Mouse (Mus musculus) gastrocnemius, postnatal 4 days (tissue): Measurements from ENCODE around the gene Rgl2. TPM values are rescaled to one million over a fixed set of nuclear protein-coding genes. Genes with fewer than 3 reads are reported as not detected.

ENCODE experiments used
- DNase-seq, 2 experiments: peaks; one replicate each; pipeline ENCODE4 v3.0.0; 2021 to 2022; ENCODE audit warnings: low spot score in 2 of 2, mixed read lengths in 2 of 2
- total RNA-seq, 2 experiments: library from RNA; stranded (reverse); gene quantifications; 2 replicates each; pipeline ENCODE4 v1.2.3; 2021

Gene Rgl2
- total RNA-seq, 2 experiments from 2014 or later = 43.2 to 48.4 TPM

DNA sequence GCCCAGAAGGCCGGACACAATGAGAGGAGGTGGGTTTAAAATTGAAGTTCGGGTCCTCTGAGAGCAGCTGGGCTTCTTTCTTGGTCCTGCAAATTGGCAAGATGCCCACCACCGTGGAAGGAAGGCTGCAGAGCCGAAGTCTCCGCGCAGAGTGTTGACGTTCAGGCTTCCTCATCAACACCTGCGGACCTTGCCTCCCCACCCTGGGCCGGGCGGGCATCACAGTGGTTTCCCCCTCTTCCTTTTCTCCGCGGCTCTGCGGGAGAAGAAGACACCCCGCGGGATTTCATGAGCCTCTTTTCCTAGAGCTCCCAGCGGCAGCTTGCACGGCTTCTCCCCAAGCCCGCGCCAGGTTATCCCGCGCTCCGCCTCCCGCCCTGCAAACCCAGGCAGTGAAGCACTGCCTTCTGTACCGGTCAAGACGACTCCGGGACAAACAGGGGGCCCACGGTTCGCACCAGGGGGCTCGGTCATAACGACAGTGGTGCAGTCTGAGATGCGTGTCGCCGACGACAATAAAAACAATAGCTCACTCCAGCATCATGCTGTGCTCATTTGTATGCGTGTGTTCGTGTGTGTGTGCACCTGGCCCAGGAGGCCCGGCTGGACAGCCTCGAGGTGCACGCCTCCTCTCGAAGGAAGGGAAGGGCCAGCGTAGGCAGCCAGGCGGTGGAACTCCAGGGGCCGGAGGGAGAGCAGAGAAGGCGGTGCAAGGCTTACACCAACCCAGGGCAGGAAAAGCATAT, 20.8 kb upstream of the Rgl2 start:
- peak in 1 of 2 experiments; percentile 45 for DNase-seq

DNA sequence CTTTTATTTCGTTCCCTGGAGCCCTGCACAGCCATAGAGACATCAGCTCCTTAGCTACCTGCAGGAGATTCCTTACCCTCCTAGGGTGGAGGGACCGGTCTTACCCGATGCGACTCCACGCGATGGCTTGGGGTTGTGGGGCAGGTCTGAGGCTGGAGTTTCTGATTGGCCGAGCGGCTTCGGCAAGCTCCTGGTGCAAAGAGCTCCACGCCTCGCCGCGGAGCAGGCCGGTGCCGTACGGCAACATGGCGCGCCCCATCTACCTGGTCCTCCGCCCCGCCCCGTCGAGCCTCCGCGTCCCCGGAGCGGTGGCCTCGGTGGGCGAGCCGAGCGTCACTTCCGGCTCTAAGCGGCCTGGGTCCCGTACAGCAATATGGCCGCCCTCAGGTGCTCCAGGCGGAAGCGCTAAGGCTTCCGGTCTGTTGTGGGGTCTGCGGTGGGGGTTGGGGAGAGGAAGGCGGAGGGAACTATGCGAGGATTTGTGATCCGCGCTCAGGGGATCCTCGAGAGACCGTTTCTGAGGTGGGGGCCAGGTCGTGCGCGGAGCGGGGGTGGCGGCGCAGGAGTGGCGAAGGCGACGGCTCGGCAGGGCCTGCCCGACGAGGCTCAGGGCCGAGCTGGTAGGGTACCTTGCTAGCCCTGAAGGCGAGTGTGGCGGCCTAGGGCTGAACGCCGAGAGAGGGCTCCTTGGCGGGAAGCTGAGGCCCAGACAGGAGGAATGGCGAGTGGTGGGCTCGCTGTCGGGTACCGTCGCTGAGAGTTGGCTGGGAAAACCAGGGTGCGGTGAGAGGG, 20.1 kb upstream of the Rgl2 start, which contains the start of gene Daxx:
Gene Daxx, plus strand, starts transcription at position 338 of the 792 bp plus-strand sequence.
- peak; percentile 98 to 99 for DNase-seq

DNA sequence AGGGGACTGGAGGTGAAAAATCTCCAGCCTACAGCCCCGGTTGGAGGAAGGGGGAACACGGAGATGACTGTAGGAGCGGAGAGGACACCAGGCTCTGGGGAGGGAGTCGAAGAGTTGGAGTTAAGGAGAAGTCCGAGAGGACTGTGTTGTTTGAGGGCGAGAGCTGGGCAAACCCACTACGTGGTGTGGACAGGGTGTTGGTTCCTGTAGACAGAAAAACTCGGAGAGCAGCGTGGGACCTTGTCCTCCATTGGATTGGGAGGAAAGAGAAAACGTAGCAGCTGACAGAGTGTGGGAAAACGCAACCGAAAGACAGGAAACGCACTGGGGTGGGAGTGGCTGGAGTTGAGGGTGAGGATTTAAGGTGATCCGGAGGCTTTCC, 19.5 kb upstream of the Rgl2 start:
- no peak for DNase-seq

DNA sequence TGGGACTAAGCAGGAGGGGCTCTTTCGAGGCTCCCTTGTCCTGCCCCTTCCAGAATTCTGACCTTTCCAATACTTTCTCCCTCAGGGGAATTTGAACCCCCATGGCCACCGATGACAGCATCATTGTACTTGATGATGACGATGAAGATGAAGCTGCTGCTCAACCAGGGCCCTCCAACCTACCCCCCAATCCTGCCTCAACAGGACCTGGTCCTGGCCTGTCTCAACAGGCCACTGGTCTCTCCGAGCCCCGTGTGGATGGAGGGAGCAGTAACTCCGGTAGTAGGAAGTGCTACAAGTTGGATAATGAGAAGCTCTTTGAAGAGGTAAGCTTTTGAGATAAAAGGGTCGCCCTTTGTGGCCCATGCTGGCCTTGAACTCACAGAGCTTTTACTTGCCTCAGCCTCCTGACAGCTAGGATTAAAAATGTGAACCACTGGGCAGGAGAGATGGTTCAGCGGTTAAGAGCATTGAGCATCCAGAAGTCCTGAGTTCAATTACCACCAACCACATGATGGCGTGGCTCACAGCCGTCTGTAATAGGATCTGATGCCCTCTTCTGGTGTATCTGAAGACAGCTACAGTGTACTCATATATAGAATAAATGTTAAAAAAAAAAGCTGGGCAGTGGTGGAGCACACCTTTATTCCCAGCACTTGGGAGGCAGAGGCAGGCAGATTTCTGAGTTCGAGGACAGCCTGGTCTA, 18.8 kb upstream of the Rgl2 start:
- DNase-seq = no peak

DNA sequence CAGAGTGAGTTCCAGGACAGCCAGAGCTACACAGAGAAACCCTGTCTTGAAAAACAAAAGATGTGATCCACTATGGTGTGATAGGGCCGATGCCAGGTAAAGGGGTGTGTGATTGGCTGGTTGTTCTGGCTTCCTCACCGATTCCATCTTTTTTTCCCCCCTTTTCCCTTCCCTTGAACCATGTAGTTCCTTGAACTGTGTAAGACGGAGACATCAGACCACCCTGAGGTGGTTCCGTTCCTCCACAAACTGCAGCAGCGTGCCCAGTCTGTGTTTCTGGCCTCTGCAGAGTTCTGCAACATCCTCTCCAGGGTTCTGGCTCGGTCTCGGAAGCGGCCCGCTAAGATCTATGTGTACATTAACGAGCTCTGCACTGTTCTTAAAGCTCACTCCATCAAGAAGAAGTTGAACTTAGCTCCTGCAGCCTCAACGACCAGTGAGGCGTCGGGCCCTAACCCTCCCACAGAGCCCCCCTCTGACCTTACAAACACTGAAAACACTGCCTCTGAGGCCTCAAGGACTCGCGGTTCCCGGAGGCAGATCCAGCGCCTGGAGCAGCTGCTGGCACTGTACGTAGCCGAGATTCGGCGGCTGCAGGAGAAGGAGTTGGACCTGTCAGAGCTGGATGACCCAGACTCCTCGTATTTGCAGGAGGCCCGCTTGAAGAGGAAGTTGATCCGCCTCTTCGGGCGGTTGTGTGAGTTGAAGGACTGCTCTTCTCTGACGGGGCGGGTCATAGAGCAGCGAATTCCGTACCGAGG, 18.1 kb upstream of the Rgl2 start:
- DNase-seq = no peak

DNA sequence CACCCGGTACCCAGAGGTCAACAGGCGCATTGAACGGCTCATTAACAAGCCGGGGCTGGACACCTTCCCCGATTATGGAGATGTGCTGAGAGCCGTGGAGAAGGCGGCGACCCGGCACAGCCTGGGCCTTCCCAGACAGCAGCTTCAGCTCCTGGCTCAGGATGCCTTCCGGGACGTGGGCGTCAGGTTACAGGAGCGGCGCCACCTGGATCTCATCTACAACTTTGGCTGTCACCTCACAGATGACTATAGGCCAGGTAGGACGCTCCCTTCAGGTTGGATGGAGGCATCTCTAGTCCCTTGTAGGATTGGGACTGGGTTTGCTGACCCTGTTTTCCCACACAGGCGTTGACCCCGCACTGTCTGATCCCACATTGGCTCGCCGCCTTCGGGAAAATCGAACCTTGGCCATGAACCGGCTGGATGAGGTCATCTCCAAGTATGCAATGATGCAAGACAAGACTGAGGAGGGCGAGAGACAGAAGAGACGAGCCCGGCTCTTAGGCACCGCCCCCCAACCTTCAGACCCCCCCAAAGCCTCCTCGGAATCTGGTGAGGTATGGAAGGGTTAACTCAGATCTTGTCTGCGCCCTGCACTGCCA, 17.4 kb upstream of the Rgl2 start:
- DNase-seq = no peak

DNA sequence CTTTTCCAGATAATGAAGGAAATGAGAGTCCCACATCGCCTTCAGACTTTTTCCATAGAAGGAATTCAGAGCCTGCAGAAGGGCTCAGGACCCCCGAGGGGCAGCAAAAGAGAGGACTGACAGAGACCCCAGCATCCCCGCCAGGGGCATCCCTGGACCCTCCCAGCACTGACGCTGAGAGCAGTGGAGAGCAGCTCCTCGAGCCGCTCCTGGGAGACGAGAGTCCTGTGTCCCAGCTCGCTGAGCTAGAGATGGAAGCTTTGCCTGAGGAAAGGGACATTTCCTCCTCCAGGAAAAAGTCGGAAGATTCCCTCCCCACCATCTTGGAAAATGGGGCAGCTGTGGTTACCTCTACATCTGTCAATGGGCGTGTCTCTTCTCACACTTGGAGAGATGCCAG, 16.1 kb upstream of the Rgl2 start:
- DNase-seq = no peak

DNA sequence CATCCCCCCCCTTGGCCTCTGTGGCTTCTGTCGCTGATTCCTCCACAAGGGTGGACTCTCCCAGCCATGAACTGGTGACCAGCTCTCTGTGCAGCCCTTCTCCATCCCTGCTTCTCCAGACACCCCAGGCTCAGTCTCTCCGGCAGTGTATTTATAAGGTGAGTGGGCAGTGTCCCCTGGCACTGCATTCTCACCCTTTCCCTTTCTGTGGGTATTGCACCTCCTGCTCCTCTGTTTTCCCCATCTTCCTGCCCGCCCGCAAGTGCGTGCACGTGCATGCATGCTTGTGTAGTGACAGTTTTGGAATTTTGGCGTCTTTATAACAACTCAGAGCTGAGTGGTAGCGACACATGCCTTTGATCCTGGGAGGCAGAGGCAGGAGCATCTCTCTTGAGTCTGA, 15.4 kb upstream of the Rgl2 start:
- no peak for DNase-seq

DNA sequence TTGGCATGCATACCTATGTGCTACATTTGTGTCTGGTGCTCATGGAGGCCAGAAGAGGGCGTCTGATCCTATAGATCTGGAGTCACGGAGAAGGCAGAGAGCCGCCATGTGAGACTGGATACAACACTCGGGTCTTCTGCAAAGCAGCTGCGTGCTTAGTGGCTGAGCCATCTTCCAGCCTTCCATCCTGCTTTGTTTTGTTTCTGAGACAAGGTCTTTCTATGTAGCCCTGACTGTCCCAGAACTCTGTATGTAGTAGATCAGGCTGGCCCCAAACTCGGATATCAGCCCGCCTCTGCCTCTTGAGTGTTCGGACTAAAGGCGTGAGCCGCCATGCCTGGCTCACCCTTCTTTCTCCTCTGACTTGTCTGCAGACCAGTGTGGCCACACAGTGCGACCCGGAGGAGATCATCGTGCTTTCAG, 14.4 kb upstream of the Rgl2 start:
- no peak for DNase-seq

DNA sequence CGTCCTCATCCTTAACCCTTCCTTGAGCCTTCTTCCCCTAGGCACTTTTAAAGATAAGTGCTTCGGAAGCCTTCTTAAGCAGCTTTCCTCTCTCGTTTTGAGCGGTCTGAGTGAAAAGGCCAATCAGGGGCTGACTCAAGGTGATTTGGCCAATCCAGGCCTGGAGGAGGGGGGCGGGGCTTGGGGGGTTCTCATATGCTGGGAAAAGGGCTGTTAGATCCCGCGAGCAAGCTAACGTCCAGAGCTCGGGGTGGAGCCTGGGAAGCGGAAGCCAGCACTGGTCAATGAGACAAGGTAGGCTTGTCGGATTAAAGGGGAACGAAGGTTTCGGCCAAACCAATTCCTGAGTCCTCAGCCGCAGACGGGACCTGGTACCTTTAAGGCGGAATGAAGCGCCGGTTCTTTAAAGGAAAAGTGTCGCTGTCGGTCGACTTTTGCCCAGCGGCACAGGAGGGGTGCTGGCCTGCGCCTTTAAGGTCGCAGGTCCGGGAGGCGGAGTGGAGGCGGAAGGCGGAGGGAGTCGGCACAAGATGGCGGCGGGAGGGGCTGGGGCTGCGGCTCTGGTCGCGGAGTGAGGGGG, 13.6 kb upstream of the Rgl2 start, which contains the start of the genes Tapbp and Zbtb22:
Gene Tapbp, plus strand, starts transcription at position 229 of the 580 bp plus-strand sequence.
Gene Zbtb22, plus strand, starts transcription at position 234 of the 580 bp plus-strand sequence.
- DNase-seq = peak; percentile 81 to 92

DNA sequence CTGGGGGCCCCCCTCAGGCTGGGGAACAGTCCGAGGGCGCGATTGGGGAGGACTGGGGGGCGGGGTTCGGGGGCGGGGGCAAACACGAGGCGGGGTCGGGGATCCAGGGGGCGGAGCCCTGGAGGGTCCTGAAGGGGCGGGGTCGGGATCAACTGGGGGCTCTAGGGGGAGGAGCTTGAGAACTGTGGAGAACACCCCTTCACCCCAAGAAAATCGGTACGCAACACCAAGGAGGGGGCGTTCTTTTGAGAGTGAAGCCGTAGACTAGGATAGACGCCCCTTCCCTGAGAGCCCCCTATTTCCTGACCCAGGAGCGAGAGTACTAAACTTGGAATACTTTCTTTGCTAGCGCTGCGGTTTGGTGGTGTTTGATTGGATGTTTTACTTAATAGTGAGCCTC, 13.0 kb upstream of the Rgl2 start:
- DNase-seq = no peak

DNA sequence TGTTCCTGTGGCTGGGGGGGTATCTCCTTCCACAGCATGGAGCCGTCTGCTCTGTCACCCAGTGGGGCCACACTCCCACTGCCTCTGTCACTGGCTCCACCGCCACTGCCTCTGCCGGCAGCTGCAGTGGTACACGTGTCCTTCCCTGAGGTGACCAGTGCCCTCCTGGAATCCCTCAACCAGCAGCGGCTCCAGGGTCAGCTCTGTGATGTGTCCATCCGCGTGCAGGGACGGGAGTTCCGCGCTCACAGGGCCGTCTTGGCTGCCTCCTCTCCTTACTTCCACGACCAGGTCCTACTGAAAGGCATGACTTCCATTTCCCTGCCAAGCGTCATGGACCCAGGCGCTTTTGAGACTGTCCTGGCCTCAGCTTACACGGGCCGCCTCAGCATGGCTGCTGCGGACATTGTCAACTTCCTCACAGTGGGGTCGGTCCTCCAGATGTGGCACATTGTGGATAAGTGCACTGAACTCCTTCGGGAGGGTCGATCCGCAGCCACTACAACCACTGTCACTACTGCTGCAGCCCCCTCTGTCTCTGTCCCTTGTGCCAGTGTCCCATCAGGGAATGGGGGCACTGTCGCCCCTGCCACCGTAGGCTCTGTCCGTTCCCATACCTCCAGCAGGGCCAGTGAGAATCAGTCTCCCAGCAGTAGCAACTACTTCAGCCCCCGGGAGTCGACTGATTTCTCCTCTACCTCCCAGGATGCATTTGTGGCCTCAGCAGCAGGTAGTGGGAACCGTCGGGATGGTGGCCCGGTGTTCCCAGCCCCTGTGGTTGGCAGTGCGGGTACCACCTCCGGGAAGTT, 12.3 kb upstream of the Rgl2 start:
- no peak for DNase-seq

DNA sequence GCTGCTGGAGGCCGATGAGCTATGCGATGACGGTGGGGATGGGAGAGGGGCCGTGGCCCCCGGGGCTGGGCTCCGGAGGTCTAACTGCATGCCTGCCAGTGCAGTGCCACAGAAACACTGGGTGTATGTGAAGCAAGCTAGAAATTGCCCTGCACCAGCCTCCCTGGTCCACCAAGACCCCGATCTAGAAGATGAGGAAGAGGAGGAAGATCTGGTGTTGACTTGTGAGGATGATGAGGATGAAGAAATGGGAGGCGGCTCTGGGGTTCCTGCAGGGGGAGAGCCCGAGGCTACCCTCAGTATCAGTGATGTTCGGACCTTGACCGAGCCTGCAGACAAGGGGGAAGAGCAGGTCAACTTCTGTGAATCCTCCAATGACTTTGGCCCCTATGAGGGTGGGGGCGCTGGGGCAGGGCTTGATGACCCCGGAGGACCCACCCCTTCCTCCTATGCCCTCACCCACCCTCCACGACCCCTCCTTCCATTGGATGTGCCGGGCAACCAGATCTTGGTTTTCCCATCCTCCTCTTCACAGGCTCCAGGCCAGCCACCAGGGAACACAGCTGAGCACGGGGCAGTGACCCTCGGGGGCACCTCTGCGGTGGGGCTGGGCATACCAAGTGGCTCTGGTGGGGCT, 11.6 kb upstream of the Rgl2 start:
- no peak for DNase-seq

DNA sequence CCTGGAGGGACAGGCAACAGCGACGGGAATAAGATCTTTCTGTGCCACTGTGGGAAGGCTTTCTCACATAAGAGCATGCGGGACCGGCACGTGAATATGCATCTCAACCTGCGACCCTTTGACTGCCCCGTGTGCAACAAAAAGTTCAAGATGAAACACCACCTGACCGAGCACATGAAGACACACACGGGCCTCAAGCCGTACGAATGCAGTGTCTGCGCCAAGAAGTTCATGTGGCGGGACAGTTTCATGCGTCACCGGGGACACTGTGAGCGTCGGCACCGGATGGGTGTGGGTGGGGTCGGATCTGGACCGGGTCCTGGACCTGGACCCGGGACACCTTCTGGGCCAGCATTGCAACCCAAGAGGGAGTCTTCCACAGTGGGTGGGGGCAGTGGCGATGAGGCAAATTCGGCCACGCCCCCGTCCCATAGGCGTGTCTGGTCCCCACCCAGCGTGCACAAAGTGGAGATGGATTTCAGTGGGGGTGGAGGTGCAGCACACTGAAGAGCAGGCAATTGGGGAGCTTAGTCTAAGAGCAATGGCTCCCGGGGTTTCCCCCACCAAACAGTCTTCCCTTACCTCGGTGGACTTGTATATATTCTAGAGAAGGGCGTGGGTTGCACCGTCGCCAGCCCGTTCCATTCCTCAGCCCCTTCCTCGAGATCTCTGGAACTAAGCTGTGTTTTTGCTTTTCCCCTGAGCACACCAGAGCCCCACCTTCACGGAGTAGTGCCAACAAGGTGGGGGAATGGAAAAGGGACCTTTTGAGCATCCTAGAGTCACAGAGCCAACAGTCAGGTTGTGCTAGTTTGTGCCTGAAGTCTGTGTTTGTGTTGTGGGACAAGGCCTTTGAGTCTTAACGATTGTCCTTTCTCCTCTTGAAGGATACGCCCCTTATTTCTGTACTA, 10.8 kb upstream of the Rgl2 start:
- DNase-seq = no peak

DNA sequence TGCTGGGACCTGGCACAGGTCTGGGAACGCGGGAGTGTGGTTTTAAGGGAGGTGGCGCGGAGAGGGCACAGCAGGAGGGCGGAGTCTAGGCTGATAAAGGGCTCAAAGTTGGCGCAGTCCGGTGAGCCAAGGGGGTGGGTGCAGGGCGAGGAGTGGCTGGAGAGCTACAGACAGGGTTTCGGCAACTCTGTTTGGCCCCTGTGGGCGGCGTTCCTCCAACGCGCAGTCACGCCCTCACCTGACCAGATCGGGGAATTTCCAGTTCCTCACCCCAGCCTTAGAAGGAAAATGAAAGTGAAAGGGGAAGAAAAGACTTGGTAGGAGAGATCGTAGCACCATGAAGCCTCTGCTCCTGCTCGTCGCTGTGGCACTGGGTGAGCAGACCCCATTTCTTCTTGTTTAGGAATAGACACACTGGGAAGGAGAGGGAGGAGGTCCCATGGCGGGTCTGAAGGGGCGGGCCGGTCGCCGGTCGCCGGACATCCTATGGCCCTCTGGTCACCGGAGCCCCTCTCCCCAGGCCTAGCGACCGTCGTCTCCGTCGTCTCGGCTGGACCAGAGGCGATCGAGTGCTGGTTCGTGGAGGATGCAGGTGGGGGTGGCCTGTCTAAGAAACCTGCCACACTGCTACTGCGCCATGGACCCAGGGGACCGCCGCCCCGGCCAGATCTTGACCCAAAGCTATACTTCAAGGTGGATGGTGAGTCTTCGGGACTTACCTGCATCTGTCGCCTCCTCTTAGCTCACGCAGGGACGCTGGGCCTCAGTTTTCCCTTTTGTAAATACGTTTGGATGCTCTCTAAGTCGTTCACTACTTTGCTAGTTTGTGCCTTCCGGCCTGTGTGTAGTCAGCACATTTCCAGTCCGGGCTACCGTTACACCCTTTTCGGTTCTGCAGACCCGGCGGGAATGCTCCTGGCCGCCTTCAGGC, 9.7 kb upstream of the Rgl2 start:
- DNase-seq = peak in 1 of 2 experiments; percentile 59

DNA sequence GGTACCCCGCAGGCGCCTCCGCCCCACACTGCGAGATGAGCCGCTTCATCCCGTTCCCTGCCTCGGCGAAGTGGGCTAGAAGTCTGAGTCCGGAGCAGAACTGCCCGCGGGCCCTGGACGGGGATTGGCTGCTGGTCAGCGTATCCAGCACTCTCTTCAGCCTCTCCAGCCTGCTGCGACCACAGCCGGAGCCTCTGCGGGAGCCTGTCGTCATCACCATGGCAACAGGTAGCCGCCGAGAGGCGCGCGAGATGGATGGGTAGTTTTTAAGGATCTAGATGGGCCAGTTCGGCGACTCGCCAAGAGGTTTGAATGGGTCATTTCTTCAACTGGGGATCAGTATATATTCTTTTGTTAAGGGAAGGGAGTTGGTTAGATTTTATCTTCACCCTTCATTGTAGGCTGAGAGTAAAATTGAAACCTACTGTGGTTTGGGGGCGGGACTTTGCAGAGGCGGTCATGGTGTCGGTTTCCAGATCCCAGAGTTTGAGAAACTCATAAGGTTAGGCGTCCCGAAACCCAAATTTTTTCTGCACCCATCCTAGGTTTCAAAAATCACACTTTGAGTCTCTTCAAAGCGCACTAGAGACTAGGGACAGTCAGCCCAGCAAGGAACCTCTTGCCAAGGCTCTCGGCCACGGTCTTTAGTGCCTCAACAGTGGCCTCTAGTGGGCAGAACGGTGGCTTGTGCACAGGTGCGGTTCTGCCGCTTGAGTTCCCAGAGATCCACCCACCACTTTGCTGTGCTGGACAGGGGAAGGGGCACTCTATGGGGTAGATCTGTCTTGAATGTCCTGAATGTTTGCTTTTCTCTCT, 8.9 kb upstream of the Rgl2 start:
- DNase-seq = peak in 1 of 2 experiments; percentile 81
